Comparison of ENCODE assay signal across 24 mouse cellular contexts in the genomic region with DNA sequence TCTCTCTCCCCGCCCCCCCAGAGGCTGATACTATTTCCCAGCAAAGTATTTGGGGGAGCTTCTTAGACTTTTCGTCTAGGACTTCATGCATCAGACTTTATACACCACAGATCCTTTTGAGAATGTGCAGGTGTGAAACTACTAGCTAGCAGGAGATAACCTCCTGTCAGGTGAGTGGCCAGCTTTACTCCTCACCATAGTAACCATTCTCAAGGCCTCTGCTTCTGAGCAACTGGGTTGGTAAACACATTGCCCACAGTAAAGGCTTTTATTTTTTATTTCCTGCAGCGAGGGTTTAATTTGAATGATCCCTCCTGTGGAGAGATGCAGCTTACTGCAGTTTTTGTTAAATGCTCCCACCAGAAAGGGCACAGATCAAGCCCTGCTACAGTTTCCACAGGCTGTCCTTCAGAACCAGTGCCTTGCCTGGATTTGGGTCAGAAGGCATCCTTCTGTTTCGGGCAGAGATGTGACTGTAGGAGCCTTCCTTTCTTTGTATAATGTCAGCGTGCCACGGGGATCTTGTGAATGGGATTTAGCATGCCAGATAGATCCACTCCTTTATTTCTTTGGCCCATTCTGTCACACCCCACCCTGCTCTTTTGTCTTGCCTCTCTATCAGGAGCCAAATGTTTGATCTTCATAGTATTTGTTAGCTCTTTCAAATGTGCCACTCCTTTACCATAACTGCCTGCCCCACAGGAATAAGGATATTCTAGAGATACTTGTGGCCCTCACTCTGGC. TPM values are rescaled to one million over a fixed set of nuclear protein-coding genes. Genes with fewer than 3 reads are reported as not detected.
DNase-seq lines count a peak whose midpoint lies in the region; ATAC-seq and TF ChIP-seq lines count a peak whose summit lies in the region.
"Had no signal": no experiment of that assay in that cellular context is flagged by ENCODE, and none has a peak within 500 bp of the region (broad histone marks: within the 10 kb centered on the region; RNA-seq: fewer than 3 reads in every experiment).

No protein-coding gene starts in this region.

- no peak overlapping the region for H3K4me2 ChIP-seq in forebrain, postnatal 0 days (ENCODE audit: low read depth)
- H3K4me2 ChIP-seq in forebrain, embryonic 11.5 days (ENCODE audit: low read depth, low read length, severe bottlenecking): no peak overlapping the region
- no peak overlapping the region for H3K4me2 ChIP-seq in hindbrain, embryonic 16.5 days (ENCODE audit: low read length)
- no peak overlapping the region for H3K4me2 ChIP-seq in midbrain, embryonic 14.5 days (ENCODE audit: low read length)
- H3K4me2 ChIP-seq in kidney, embryonic 15.5 days: no peak overlapping the region
- H3K4me2 ChIP-seq: limb, embryonic 13.5 days; liver, embryonic 12.5 days had no signal

- peak; percentile 25 for DNase-seq in forebrain, postnatal 0 days
- no peak for DNase-seq in forebrain, embryonic 11.5 days (ENCODE audit: low spot score)
- peak; percentile 8 for DNase-seq in ES-CJ7 (ENCODE audit: low read depth, low spot score)
- DNase-seq in midbrain, embryonic 14.5 days: peak; percentile 27
- no peak for DNase-seq in kidney, adult 11 months
- DNase-seq: adrenal gland, adult 2 months; cerebellum, adult 11-12 months; cerebellum, postnatal 10 days; gastrocnemius, postnatal 10 days; heart, adult 18-20 months; heart, postnatal 36 days; kidney, adult 9 months; kidney, postnatal 36 days; lung, adult 18-20 months; lung, postnatal 10 days; retina, postnatal 1 day; right cerebral cortex, postnatal 25 days; spleen, adult 18-20 months had no signal

- peak; percentile 40; the same call in 1 of the 2 replicates for ATAC-seq in forebrain, postnatal 0 days
- ATAC-seq in forebrain, embryonic 11.5 days (replicated peaks; ENCODE audit: low FRiP score): no peak
- peak; percentile 63 for ATAC-seq in hindbrain, embryonic 16.5 days
- no peak for ATAC-seq in midbrain, embryonic 14.5 days (ENCODE audit: low FRiP score, low TSS enrichment)
- no peak for ATAC-seq in kidney, embryonic 15.5 days (replicated peaks; ENCODE audit: low FRiP score)
- ATAC-seq: CD4-positive, CD25-positive, alpha-beta regulatory T cell, adult 4 months; liver, embryonic 12.5 days had no signal

- WGBS in forebrain, postnatal 0 days: 17% methylated on average over 6 of the region's 6 CpGs
- 8% methylated on average over 6 of the region's 6 CpGs for WGBS in forebrain, embryonic 11.5 days
- 11% methylated on average over 6 of the region's 6 CpGs for WGBS in hindbrain, embryonic 16.5 days
- 10% methylated on average over 6 of the region's 6 CpGs for WGBS in midbrain, embryonic 14.5 days
- 41% methylated on average over 6 of the region's 6 CpGs for WGBS in kidney, embryonic 15.5 days

- no peak overlapping the region for H3K9ac ChIP-seq in forebrain, postnatal 0 days
- H3K9ac ChIP-seq in forebrain, embryonic 11.5 days (ENCODE audit: low read length): no peak overlapping the region
- H3K9ac ChIP-seq in hindbrain, embryonic 16.5 days (ENCODE audit: low read depth, low read length): no peak overlapping the region
- no peak overlapping the region for H3K9ac ChIP-seq in midbrain, embryonic 14.5 days (replicated peaks; ENCODE audit: low read length)
- no peak overlapping the region for H3K9ac ChIP-seq in kidney, embryonic 15.5 days
- H3K9ac ChIP-seq: limb, embryonic 13.5 days; liver, embryonic 12.5 days had no signal

- no peak for TF ChIP-seq CTCF in forebrain, postnatal 0 days (IDR thresholded peaks at IDR 0.05; ENCODE audit: low read depth)

- H3K36me3 ChIP-seq in forebrain, postnatal 0 days (ENCODE audit: insufficient read depth): no peaks in the 10 kb centered on the region
- H3K36me3 ChIP-seq in forebrain, embryonic 11.5 days (ENCODE audit: control insufficient read depth, insufficient read depth, low read length): no peaks in the 10 kb centered on the region
- no peaks in the 10 kb centered on the region for H3K36me3 ChIP-seq in hindbrain, embryonic 16.5 days (ENCODE audit: control insufficient read depth, insufficient read depth, low read length)
- H3K36me3 ChIP-seq in midbrain, embryonic 14.5 days (ENCODE audit: control insufficient read depth, insufficient read depth, low read length): no peaks in the 10 kb centered on the region
- H3K36me3 ChIP-seq in kidney, embryonic 15.5 days: no peaks in the 10 kb centered on the region
- H3K36me3 ChIP-seq: embryonic facial prominence, embryonic 10.5 days; limb, embryonic 13.5 days; liver, embryonic 12.5 days had no signal

- no peak overlapping the region for H3K4me3 ChIP-seq in forebrain, postnatal 0 days (ENCODE audit: low read depth, low read length)
- no peak overlapping the region for H3K4me3 ChIP-seq in forebrain, embryonic 11.5 days (ENCODE audit: low read depth, low read length)
- no peak overlapping the region for H3K4me3 ChIP-seq in hindbrain, embryonic 16.5 days (ENCODE audit: low read length)
- no peak overlapping the region for H3K4me3 ChIP-seq in midbrain, embryonic 14.5 days (replicated peaks; ENCODE audit: low read depth, low read length)
- no peak overlapping the region for H3K4me3 ChIP-seq in kidney, embryonic 15.5 days (replicated peaks)
- H3K4me3 ChIP-seq: embryonic facial prominence, embryonic 10.5 days; limb, embryonic 13.5 days; liver, embryonic 12.5 days had no signal

- H3K4me1 ChIP-seq in forebrain, postnatal 0 days (ENCODE audit: insufficient read depth): no peaks in the 10 kb centered on the region
- no peaks in the 10 kb centered on the region for H3K4me1 ChIP-seq in forebrain, embryonic 11.5 days (replicated peaks; ENCODE audit: control insufficient read depth, insufficient read depth, low read length)
- peaks cover 5% of the 10 kb centered on the region; the same call in 1 of the 2 replicates for H3K4me1 ChIP-seq in hindbrain, embryonic 16.5 days (ENCODE audit: control insufficient read depth, insufficient read depth, low read depth, low read length)
- peaks cover 7% of the 10 kb centered on the region for H3K4me1 ChIP-seq in midbrain, embryonic 14.5 days (ENCODE audit: control insufficient read depth, insufficient read depth, low read length)
- no peaks in the 10 kb centered on the region for H3K4me1 ChIP-seq in kidney, embryonic 15.5 days
- H3K4me1 ChIP-seq: embryonic facial prominence, embryonic 10.5 days; liver, embryonic 12.5 days had no signal

- no peak overlapping the region for H3K27ac ChIP-seq in forebrain, postnatal 0 days (ENCODE audit: low read depth, low read length)
- no peak overlapping the region for H3K27ac ChIP-seq in forebrain, embryonic 11.5 days (ENCODE audit: low read depth, low read length)
- H3K27ac ChIP-seq in hindbrain, embryonic 16.5 days (ENCODE audit: low read depth, low read length): no peak overlapping the region
- H3K27ac ChIP-seq in midbrain, embryonic 14.5 days (replicated peaks; ENCODE audit: low read depth, low read length): no peak overlapping the region
- no peak overlapping the region for H3K27ac ChIP-seq in kidney, embryonic 15.5 days
- H3K27ac ChIP-seq: embryonic facial prominence, embryonic 10.5 days; limb, embryonic 13.5 days; liver, embryonic 12.5 days had no signal

- no peaks in the 10 kb centered on the region for H3K27me3 ChIP-seq in forebrain, postnatal 0 days (ENCODE audit: insufficient read depth, low read length)
- no peaks in the 10 kb centered on the region for H3K27me3 ChIP-seq in forebrain, embryonic 11.5 days (ENCODE audit: control insufficient read depth, insufficient read depth, low read length)
- H3K27me3 ChIP-seq in hindbrain, embryonic 16.5 days (replicated peaks; ENCODE audit: control insufficient read depth, insufficient read depth, low read length): no peaks in the 10 kb centered on the region
- H3K27me3 ChIP-seq in midbrain, embryonic 14.5 days (ENCODE audit: control insufficient read depth, insufficient read depth, low read length): no peaks in the 10 kb centered on the region
- H3K27me3 ChIP-seq in kidney, embryonic 15.5 days: no peaks in the 10 kb centered on the region
- H3K27me3 ChIP-seq: limb, embryonic 13.5 days had no signal

- H3K9me3 ChIP-seq in forebrain, postnatal 0 days (ENCODE audit: low read length): no peaks in the 10 kb centered on the region
- no peaks in the 10 kb centered on the region for H3K9me3 ChIP-seq in forebrain, embryonic 11.5 days (ENCODE audit: control insufficient read depth, low read length)
- no peaks in the 10 kb centered on the region for H3K9me3 ChIP-seq in hindbrain, embryonic 16.5 days (ENCODE audit: control insufficient read depth, low read length)
- H3K9me3 ChIP-seq in midbrain, embryonic 14.5 days (ENCODE audit: control insufficient read depth, low read length): no peaks in the 10 kb centered on the region
- H3K9me3 ChIP-seq in kidney, embryonic 15.5 days (replicated peaks): no peaks in the 10 kb centered on the region
- H3K9me3 ChIP-seq: embryonic facial prominence, embryonic 10.5 days; limb, embryonic 13.5 days; liver, embryonic 12.5 days had no signal

RNA-seq across cellular contexts. Expression of gene Siah2, which starts 46.3 kb away (rescaled TPM):
- 22.1 and 25.2 TPM in 2 replicates for total RNA-seq in forebrain, postnatal 0 days (2014; rRNA removed)
- 11.2 and 13.6 TPM in 2 replicates for polyA plus RNA-seq in forebrain, postnatal 0 days (2015; fragmentation: Nextera tagmentation; extraction: Ambion mirVana)
- polyA plus RNA-seq in forebrain, embryonic 11.5 days (2014; fragmentation: Nextera tagmentation; extraction: Ambion mirVana): 4.0 and 5.7 TPM in 2 replicates
- polyA plus RNA-seq in hindbrain, embryonic 16.5 days (2015; fragmentation: Nextera tagmentation; extraction: Ambion mirVana): 8.4 and 10.4 TPM in 2 replicates
- polyA plus RNA-seq in midbrain, embryonic 14.5 days (2014; fragmentation: Nextera tagmentation; extraction: Ambion mirVana): 9.9 and 11.8 TPM in 2 replicates
- polyA plus RNA-seq in kidney, embryonic 15.5 days (2015; fragmentation: Nextera tagmentation; extraction: Ambion mirVana): 3.9 and 4.8 TPM in 2 replicates

Comparison
In these comparisons a context has a peak if more than half of its experiments do, and no peak if none do; other contexts are left out.
1. ATAC-seq: peak in forebrain, postnatal 0 days (single experiment) and hindbrain, embryonic 16.5 days (single experiment); none in forebrain, embryonic 11.5 days (single experiment), midbrain, embryonic 14.5 days (single experiment) and kidney, embryonic 15.5 days (single experiment).
2. DNase-seq: peak in forebrain, postnatal 0 days (single experiment), ES-CJ7 (single experiment) and midbrain, embryonic 14.5 days (single experiment); none in forebrain, embryonic 11.5 days (single experiment) and kidney, adult 11 months (single experiment).